In the genomic region with DNA sequence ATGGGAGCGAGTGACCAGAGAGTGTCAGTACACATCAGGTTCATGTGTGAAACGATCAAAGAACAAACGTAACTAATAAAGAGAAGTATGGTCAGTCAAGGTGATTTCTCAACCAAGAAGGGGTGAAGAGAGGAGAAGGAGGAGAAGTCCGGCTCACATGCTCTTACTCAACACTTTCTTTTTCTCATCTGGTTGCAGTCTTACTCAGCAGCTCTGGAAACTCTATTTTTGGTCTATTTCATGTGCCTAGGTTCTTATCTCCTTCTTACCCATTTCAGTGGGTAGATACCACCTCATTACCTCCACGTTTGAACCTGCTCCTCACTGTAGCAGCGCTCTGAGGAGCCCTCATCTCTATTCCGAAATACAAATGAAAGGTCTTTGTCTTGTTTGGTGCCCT, we compare ENCODE assay signal across 32 mouse cellular contexts. TPM values are rescaled to one million over a fixed set of nuclear protein-coding genes. Genes with fewer than 3 reads are reported as not detected.
A peak's percentile ranks its signal among the peaks of the same experiment; 100 is the strongest.
DNase-seq lines count a peak whose midpoint lies in the region; ATAC-seq and TF ChIP-seq lines count a peak whose summit lies in the region.
"Had no signal": no experiment of that assay in that cellular context is flagged by ENCODE, and none has a peak within 500 bp of the region (broad histone marks: within the 10 kb centered on the region; RNA-seq: fewer than 3 reads in every experiment).

No protein-coding gene starts in this region.

- ATAC-seq in liver, embryonic 11.5 days (replicated peaks; ENCODE audit: low FRiP score) = no peak
- ATAC-seq in hindbrain, postnatal 0 days = no peak
- ATAC-seq: forebrain, embryonic 16.5 days had no signal

- no peak overlapping the region for H3K9ac ChIP-seq in liver, adult 2 months (ENCODE audit: low read depth, low read length)
- H3K9ac ChIP-seq in liver, embryonic 11.5 days (ENCODE audit: low read depth, low read length) = no peak overlapping the region
- 0 out of 2 replicates have a peak overlapping the region, but pooled peaks have one; percentile 10 for H3K9ac ChIP-seq in CH12.LX (ENCODE audit: insufficient read depth, low read depth)
- H3K9ac ChIP-seq in hindbrain, postnatal 0 days (replicated peaks; ENCODE audit: low read length) = no peak overlapping the region
- H3K9ac ChIP-seq: embryonic facial prominence, embryonic 13.5 days; heart, embryonic 13.5 days; hindbrain, embryonic 14.5 days; midbrain, embryonic 12.5 days had no signal

- DNase-seq in liver, adult 2 months (ENCODE audit: extremely low read depth, low read depth, low spot score) = peak; percentile 10
- no peak for DNase-seq in liver, embryonic 11.5 days (ENCODE audit: low spot score)
- DNase-seq in CH12.LX (ENCODE audit: extremely low read depth) = peak; percentile 69
- peak; percentile 48 for DNase-seq in induced T-regulatory cell, adult 2 months (ENCODE audit: low read depth)
- DNase-seq in hindbrain, postnatal 0 days (ENCODE audit: low spot score) = no peak
- DNase-seq in retina, postnatal 1 day = no peak
- DNase-seq in frontal cortex, postnatal 25 days (ENCODE audit: low spot score in 2 of 2) = no peak
- DNase-seq: adrenal gland, postnatal 10 days; cerebellum, adult 11 months; cerebellum, adult 9-10 months; cerebellum, postnatal 36 days; embryo, embryonic 11 days; heart, postnatal 10 days; kidney, adult 2 months; kidney, postnatal 4 days; lung, adult 2 months; lung, postnatal 14 days; right cerebral cortex, postnatal 25 days; thymus, adult 18-20 months; thymus, postnatal 25 days had no signal

- H3K9me3 ChIP-seq in liver, embryonic 11.5 days (ENCODE audit: control insufficient read depth, low read length) = no peaks in the 10 kb centered on the region
- H3K9me3 ChIP-seq in CH12.LX (replicated peaks; ENCODE audit: low read length) = no peaks in the 10 kb centered on the region
- no peaks in the 10 kb centered on the region for H3K9me3 ChIP-seq in hindbrain, postnatal 0 days (ENCODE audit: low read length)
- H3K9me3 ChIP-seq: embryonic facial prominence, embryonic 13.5 days; forebrain, embryonic 10.5 days; heart, embryonic 13.5 days; megakaryocyte, embryonic 14.5 days; midbrain, embryonic 12.5 days had no signal

- no peak overlapping the region for H3K4me3 ChIP-seq in liver, adult 2 months (ENCODE audit: insufficient read depth, low read depth, low read length)
- no peak overlapping the region for H3K4me3 ChIP-seq in liver, embryonic 11.5 days (ENCODE audit: low read depth, low read length)
- H3K4me3 ChIP-seq in CH12.LX (replicated peaks in 1 of 3; ENCODE audit: low read depth in 2 of 3, low read length in 2 of 3, poor library complexity in 1 of 3) (no peak overlapping the region), myocyte (no peak overlapping the region)
- H3K4me3 ChIP-seq in hindbrain, postnatal 0 days (ENCODE audit: low read length) = no peak overlapping the region
- H3K4me3 ChIP-seq: embryonic facial prominence, embryonic 13.5 days; forebrain, embryonic 10.5 days; heart, embryonic 13.5 days; megakaryocyte, embryonic 14.5 days; midbrain, embryonic 12.5 days had no signal

- no peak for TF ChIP-seq CTCF in liver, adult 2 months (IDR thresholded peaks at IDR 0.05; ENCODE audit: low read depth, low read length)
- no peak for TF ChIP-seq CTCF in CH12.LX (conservative IDR thresholded peaks at IDR 0.05 in 1 of 2, IDR thresholded peaks at IDR 0.05 in 1 of 2; ENCODE audit: low read depth in 2 of 2, low read length in 2 of 2)
- no peak for TF ChIP-seq CTCF in hindbrain, postnatal 0 days (IDR thresholded peaks at IDR 0.05; ENCODE audit: low read depth)

- WGBS in liver, adult 2 months = 69% methylated on average over 7 of the region's 7 CpGs
- WGBS in liver, embryonic 11.5 days = 61% methylated on average over 7 of the region's 7 CpGs
- WGBS in hindbrain, postnatal 0 days = 84% methylated on average over 7 of the region's 7 CpGs

- H3K4me2 ChIP-seq in liver, embryonic 11.5 days = no peak overlapping the region
- H3K4me2 ChIP-seq in CH12.LX (ENCODE audit: insufficient read depth, low read depth, poor library complexity, severe bottlenecking) (peak overlapping the region; percentile 80), myocyte (ENCODE audit: low read depth) (peak overlapping the region; percentile 73)
- H3K4me2 ChIP-seq in hindbrain, postnatal 0 days (ENCODE audit: low read depth, low read length) = no peak overlapping the region
- H3K4me2 ChIP-seq: embryonic facial prominence, embryonic 13.5 days; heart, embryonic 13.5 days; hindbrain, embryonic 14.5 days; midbrain, embryonic 12.5 days had no signal

- in situ Hi-C loops in CH12.LX (cut with MboI; ENCODE audit: low pct_ligation_motif_present, low pct_unique_long_range_greater_than_20kb, low sequenced_read_pairs) = no loop called here

- no peak; the same call in none of the 2 replicates for TF ChIP-seq RAD21 in CH12.LX (IDR thresholded peaks at IDR 0.05; ENCODE audit: low read depth, low read length)

- no peaks in the 10 kb centered on the region for H3K36me3 ChIP-seq in liver, adult 2 months (ENCODE audit: control insufficient read depth, insufficient read depth, low read length)
- no peaks in the 10 kb centered on the region for H3K36me3 ChIP-seq in liver, embryonic 11.5 days (ENCODE audit: control insufficient read depth, insufficient read depth, low read length)
- no peaks in the 10 kb centered on the region for H3K36me3 ChIP-seq in CH12.LX (replicated peaks in 1 of 2; ENCODE audit: control insufficient read depth in 1 of 2, insufficient read depth in 1 of 2, low read length in 1 of 2)
- H3K36me3 ChIP-seq in myocyte (ENCODE audit: control insufficient read depth, insufficient read depth) = no peaks in the 10 kb centered on the region
- no peaks in the 10 kb centered on the region for H3K36me3 ChIP-seq in hindbrain, postnatal 0 days (ENCODE audit: insufficient read depth, low read length)
- H3K36me3 ChIP-seq: embryonic facial prominence, embryonic 13.5 days; forebrain, embryonic 10.5 days; heart, embryonic 13.5 days; midbrain, embryonic 12.5 days had no signal

- H3K79me2 ChIP-seq in liver, adult 2 months (ENCODE audit: control insufficient read depth, insufficient read depth, low read length) = no peaks in the 10 kb centered on the region
- H3K79me2 ChIP-seq in CH12.LX (replicated peaks; ENCODE audit: control insufficient read depth, extremely low read depth, insufficient read depth, poor library complexity, severe bottlenecking) = no peaks in the 10 kb centered on the region
- no peaks in the 10 kb centered on the region for H3K79me2 ChIP-seq in myocyte (ENCODE audit: control insufficient read depth, insufficient read depth)

- TF ChIP-seq POLR2A in liver, adult 2 months (IDR thresholded peaks at IDR 0.05; ENCODE audit: extremely low read depth, insufficient read depth, low read length) = no peak
- TF ChIP-seq POLR2A in CH12.LX (IDR thresholded peaks at IDR 0.05; ENCODE audit: low read depth, low read length) (no peak), myocyte (IDR thresholded peaks at IDR 0.05; ENCODE audit: insufficient read length, low read depth) (no peak)

- H3K27ac ChIP-seq in liver, adult 2 months (replicated peaks; ENCODE audit: insufficient read depth, low read depth, low read length) = no peak overlapping the region
- no peak overlapping the region for H3K27ac ChIP-seq in liver, embryonic 11.5 days (ENCODE audit: low read depth, low read length)
- H3K27ac ChIP-seq in CH12.LX (ENCODE audit: insufficient read depth, low read depth) = peak overlapping the region; percentile 74
- H3K27ac ChIP-seq in hindbrain, postnatal 0 days = no peak overlapping the region
- H3K27ac ChIP-seq: embryonic facial prominence, embryonic 13.5 days; forebrain, embryonic 10.5 days; heart, embryonic 13.5 days; hindbrain, embryonic 14.5 days; kidney, postnatal 0 days; midbrain, embryonic 12.5 days; stomach, postnatal 0 days had no signal

- dilution Hi-C loops in CH12.LX (cut with MboI; ENCODE audit: extremely low pct_ligation_motif_present, extremely low pct_unique_long_range_greater_than_20kb, low sequenced_read_pairs) = no loop called here

- no peak overlapping the region for H3ac ChIP-seq in myocyte (ENCODE audit: control insufficient read depth, insufficient read length)

- H3K4me1 ChIP-seq in liver, adult 2 months (ENCODE audit: control insufficient read depth, insufficient read depth, low read length) = no peaks in the 10 kb centered on the region
- H3K4me1 ChIP-seq in liver, embryonic 11.5 days (replicated peaks; ENCODE audit: control insufficient read depth, insufficient read depth, low read length) = no peaks in the 10 kb centered on the region
- H3K4me1 ChIP-seq in CH12.LX (ENCODE audit: control insufficient read depth in 1 of 2, insufficient read depth in 2 of 2) = peaks cover 41 to 75% of the 10 kb centered on the region in 2 experiments
- no peaks in the 10 kb centered on the region for H3K4me1 ChIP-seq in hindbrain, postnatal 0 days (ENCODE audit: insufficient read depth, low read length)
- H3K4me1 ChIP-seq: embryonic facial prominence, embryonic 13.5 days; midbrain, embryonic 12.5 days had no signal

- peak; percentile 94 for TF ChIP-seq EP300 in CH12.LX (IDR thresholded peaks at IDR 0.05; ENCODE audit: low read length)

- H3K27me3 ChIP-seq in liver, adult 2 months (ENCODE audit: control insufficient read depth, insufficient read depth, low read length) = no peaks in the 10 kb centered on the region
- H3K27me3 ChIP-seq in liver, embryonic 11.5 days (replicated peaks; ENCODE audit: control insufficient read depth, insufficient read depth, low read length) = no peaks in the 10 kb centered on the region
- H3K27me3 ChIP-seq in CH12.LX (replicated peaks) (no peaks in the 10 kb centered on the region), myocyte (ENCODE audit: control insufficient read depth, insufficient read depth, insufficient read length) (no peaks in the 10 kb centered on the region)
- no peaks in the 10 kb centered on the region for H3K27me3 ChIP-seq in hindbrain, postnatal 0 days (ENCODE audit: insufficient read depth, low read length)
- H3K27me3 ChIP-seq: embryonic facial prominence, embryonic 13.5 days; heart, embryonic 13.5 days; midbrain, embryonic 12.5 days had no signal

RNA-seq across cellular contexts. Expression of a gene that starts 31.8 kb away (rescaled TPM):
- total RNA-seq in liver, adult 2 months (2014; rRNA removed) = 3.7 and 5.6 TPM in 2 replicates
- polyA plus RNA-seq in liver, adult 2 months (2012; rRNA removed) = 1.5 and 2.5 TPM in 2 replicates
- polyA plus RNA-seq in liver, embryonic 11.5 days (2014; fragmentation: Nextera tagmentation; extraction: Ambion mirVana) = 3.7 and 4.4 TPM in 2 replicates
- total RNA-seq in CH12.LX (2012; rRNA removed) (270 and 337 TPM in 2 replicates), CH12.LX (2014; rRNA removed) (289 and 323 TPM in 2 replicates)
- polyA plus RNA-seq in CH12.LX (2012; ENCODE audit: insufficient read length, low read depth) (381 and 463 TPM in 2 replicates), myocyte (2012; fragmentation: generic; extraction: Trizol) (2.2 TPM)
- 255 and 261 TPM in 2 replicates for total RNA-seq in hindbrain, postnatal 0 days (2014; rRNA removed)
- 187 and 200 TPM in 2 replicates for polyA plus RNA-seq in hindbrain, postnatal 0 days (2015; fragmentation: Nextera tagmentation; extraction: Ambion mirVana)

RNA-seq across cellular contexts. Expression of a gene that starts 37.4 kb away (rescaled TPM):
- 4.5 and 5.3 TPM in 2 replicates for total RNA-seq in liver, adult 2 months (2014; rRNA removed)
- polyA plus RNA-seq in liver, adult 2 months (2012; rRNA removed) = 2.5 and 2.8 TPM in 2 replicates
- polyA plus RNA-seq in liver, embryonic 11.5 days (2014; fragmentation: Nextera tagmentation; extraction: Ambion mirVana) = 0.12 TPM in 1 of 2 replicates, not detected in the other
- total RNA-seq in CH12.LX (2012; rRNA removed) (not detected in 2 replicates), CH12.LX (2014; rRNA removed) (not detected in 2 replicates)
- polyA plus RNA-seq in CH12.LX (2012; ENCODE audit: insufficient read length, low read depth) (not detected in 2 replicates), myocyte (2012; fragmentation: generic; extraction: Trizol) (not detected)
- 0.78 and 1.0 TPM in 2 replicates for total RNA-seq in hindbrain, postnatal 0 days (2014; rRNA removed)
- 1.3 and 1.4 TPM in 2 replicates for polyA plus RNA-seq in hindbrain, postnatal 0 days (2015; fragmentation: Nextera tagmentation; extraction: Ambion mirVana)
- total RNA-seq: ES-E14; hematopoietic stem cell, adult 5-6 weeks had no signal
- polyA plus RNA-seq: embryonic facial prominence, embryonic 13.5 days; forebrain, embryonic 10.5 days had no signal

Comparison
In these comparisons a context has a peak if more than half of its experiments do, and no peak if none do; other contexts are left out.
1. DNase-seq: peak in liver, adult 2 months (single experiment), CH12.LX (single experiment) and induced T-regulatory cell, adult 2 months (single experiment); none in liver, embryonic 11.5 days (single experiment), hindbrain, postnatal 0 days (single experiment), retina, postnatal 1 day (single experiment) and frontal cortex, postnatal 25 days (0 of 2).
2. H3K4me2 ChIP-seq: peak in CH12.LX (single experiment) and myocyte (single experiment); none in liver, embryonic 11.5 days (single experiment) and hindbrain, postnatal 0 days (single experiment).
3. RNA of a gene that starts 31.8 kb away (polyA plus RNA-seq): 381 to 463 TPM in CH12.LX and 187 to 200 TPM in hindbrain, postnatal 0 days; 3.7 to 4.4 TPM in liver, embryonic 11.5 days, 1.5 to 2.5 TPM in liver, adult 2 months and 2.2 TPM in myocyte (single experiment); every median in the first group is over 10 times any median in the second.